ENCODE assay signal across 8 mouse cellular contexts in genomic region chr1:92832011-92833010, GRCm38 (mm10). TPM values are rescaled to one million over a fixed set of nuclear protein-coding genes. Genes with fewer than 3 reads are reported as not detected.
DNase-seq lines count a peak whose midpoint lies in the region; ATAC-seq lines count a peak whose summit lies in the region.

No protein-coding gene starts in this region.

- no peaks in the 10 kb centered on the region for H3K36me3 ChIP-seq in heart, embryonic 11.5 days (ENCODE audit: control insufficient read depth, insufficient read depth, low read length)
- H3K36me3 ChIP-seq in kidney, embryonic 16.5 days (ENCODE audit: insufficient read depth, low read length): no peaks in the 10 kb centered on the region

- no peaks in the 10 kb centered on the region for H3K9me3 ChIP-seq in heart, embryonic 11.5 days (replicated peaks; ENCODE audit: control insufficient read depth, low read length)
- no peaks in the 10 kb centered on the region for H3K9me3 ChIP-seq in kidney, embryonic 16.5 days (ENCODE audit: low read length)

- peak; percentile 2; the same call in 1 of the 2 replicates for ATAC-seq in heart, embryonic 11.5 days (replicated peaks; ENCODE audit: insufficient number of reproducible peaks, low FRiP score, low TSS enrichment)
- ATAC-seq in kidney, embryonic 16.5 days (ENCODE audit: low FRiP score, low TSS enrichment): peak; percentile 32
- no peak for ATAC-seq in activated CD4-positive, CD25-positive, alpha-beta regulatory T cell, adult 4 months

- peak overlapping the region; percentile 81 for H3K4me2 ChIP-seq in heart, embryonic 11.5 days
- peak overlapping the region; percentile 81 for H3K4me2 ChIP-seq in kidney, embryonic 16.5 days (replicated peaks; ENCODE audit: low read depth, low read length)

- peak; percentile 43 for DNase-seq in CD4-positive, CD25-positive, alpha-beta regulatory T cell, adult 2 months (ENCODE audit: low read depth, low spot score)
- peak; percentile 44 to 47 for DNase-seq in adrenal gland, adult 18-20 months (ENCODE audit: low spot score in 2 of 2)
- peak; percentile 73 for DNase-seq in embryo, embryonic 11.5 days (ENCODE audit: low read depth, low spot score)
- DNase-seq in lung, postnatal 14 days: peak; percentile 33
- peak; percentile 74 for DNase-seq in right cerebral cortex, postnatal 14 days

- H3K4me1 ChIP-seq in heart, embryonic 11.5 days (ENCODE audit: control insufficient read depth, insufficient read depth, low read length): peaks cover 12% of the 10 kb centered on the region; the same call in 1 of the 2 replicates
- peaks cover 18% of the 10 kb centered on the region for H3K4me1 ChIP-seq in kidney, embryonic 16.5 days (ENCODE audit: insufficient read depth, low read length)

- WGBS in heart, embryonic 11.5 days (ENCODE audit: insufficient replicate concordance): under 1% methylated on average over 62 of the region's 62 CpGs
- under 1% methylated on average over 62 of the region's 62 CpGs for WGBS in kidney, embryonic 16.5 days

- peak overlapping the region; percentile 67 for H3K9ac ChIP-seq in heart, embryonic 11.5 days (ENCODE audit: low read depth, low read length)
- H3K9ac ChIP-seq in kidney, embryonic 16.5 days (replicated peaks; ENCODE audit: low read length): peak overlapping the region; percentile 89

- H3K4me3 ChIP-seq in heart, embryonic 11.5 days (ENCODE audit: low read depth, low read length): peak overlapping the region; percentile 63
- H3K4me3 ChIP-seq in kidney, embryonic 16.5 days (ENCODE audit: low read length): peak overlapping the region; percentile 76

- H3K27ac ChIP-seq in heart, embryonic 11.5 days (ENCODE audit: low read depth, low read length): peak overlapping the region; percentile 54
- peak overlapping the region; percentile 91 for H3K27ac ChIP-seq in kidney, embryonic 16.5 days (ENCODE audit: low read length)

- H3K27me3 ChIP-seq in heart, embryonic 11.5 days (ENCODE audit: control insufficient read depth, insufficient read depth, low read length): peaks cover 51% of the 10 kb centered on the region
- H3K27me3 ChIP-seq in kidney, embryonic 16.5 days (ENCODE audit: insufficient read depth, low read length): peaks cover 15% of the 10 kb centered on the region

RNA-seq across cellular contexts. Expression of gene Gpc1, which starts 0.9 kb away (rescaled TPM):
- total RNA-seq in adrenal gland, adult 18-20 months (2021): 10 to 100 TPM; 43.3 to 65.4 TPM
- polyA plus RNA-seq in heart, embryonic 11.5 days (2014; fragmentation: Nextera tagmentation; extraction: Ambion mirVana): 25.9 and 34.3 TPM in 2 replicates
- polyA plus RNA-seq in kidney, embryonic 16.5 days (2015; fragmentation: Nextera tagmentation; extraction: Ambion mirVana): 58.1 and 61.5 TPM in 2 replicates
- 1 to 10 TPM; 1.6 to 2.2 TPM for polyA plus RNA-seq in activated CD4-positive, CD25-positive, alpha-beta regulatory T cell, adult 4 months (2017; shearing (Covaris generic))
